Mouse (Mus musculus): ENCODE data around the gene Galnt12.

Galnt12 gene

DNA sequence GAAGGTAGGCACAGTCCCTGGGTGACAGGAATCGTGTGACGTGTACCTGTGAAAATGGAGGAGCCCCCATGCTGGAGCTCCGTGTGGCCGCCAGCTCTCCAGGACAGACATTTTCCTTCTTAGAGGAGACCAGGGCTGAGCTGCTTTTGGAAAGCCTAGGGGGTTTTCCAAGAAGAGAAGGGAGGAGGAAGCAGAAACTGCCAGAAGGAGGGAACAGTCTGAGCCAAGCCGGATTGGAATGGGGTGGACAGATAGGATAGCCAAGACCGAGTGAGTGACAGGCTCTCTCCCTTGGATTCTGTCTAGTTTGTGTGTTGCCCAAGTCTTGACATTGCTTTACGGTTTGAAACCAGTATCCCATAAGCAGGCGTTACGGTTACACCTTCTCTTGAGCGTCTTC is 11.9 kb downstream of the Galnt12 start:
- DNase-seq (ENCODE audit: low spot score) = no peak

DNA sequence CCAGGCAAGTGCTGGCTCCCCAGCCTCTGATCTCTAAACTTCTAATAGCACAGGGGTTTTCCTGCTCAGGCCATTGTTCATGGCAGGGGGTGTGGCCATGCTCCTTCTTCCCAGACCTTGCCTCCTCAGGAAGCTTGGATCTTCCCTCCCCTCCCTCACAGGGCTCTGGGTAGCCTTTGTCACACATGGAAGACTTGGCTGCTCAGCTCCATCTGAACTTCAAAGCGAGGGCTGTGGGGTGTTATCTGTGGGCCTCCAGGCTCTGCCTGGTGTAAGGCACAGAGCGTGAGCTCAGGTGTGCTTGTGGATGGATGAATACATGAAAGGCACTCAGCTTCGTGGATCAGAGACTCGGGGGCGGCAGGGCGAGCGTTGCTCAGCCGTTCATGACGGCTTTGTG is 20.2 kb downstream of the Galnt12 start:
- DNase-seq (ENCODE audit: low spot score) = no peak

DNA sequence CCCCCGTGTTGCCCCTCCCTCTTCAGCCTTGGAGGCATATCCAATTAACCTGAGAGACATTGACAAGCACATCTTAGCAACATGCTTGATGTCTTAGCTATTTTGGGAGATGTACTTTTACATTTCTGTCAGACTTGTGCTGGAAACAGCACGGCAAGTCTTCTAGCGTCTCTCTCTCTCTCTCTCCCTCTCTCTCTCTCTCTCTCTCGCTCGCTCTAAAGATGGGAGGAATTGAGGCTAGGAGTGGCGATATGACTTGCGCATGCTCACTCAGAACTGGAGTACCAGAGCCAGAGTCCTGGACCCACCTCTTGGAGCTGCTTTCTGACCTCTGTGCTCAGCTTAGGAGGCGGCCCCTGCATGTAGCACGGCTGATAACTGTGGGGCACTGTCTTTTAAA is 20.9 kb downstream of the Galnt12 start:
- no peak for DNase-seq (ENCODE audit: low spot score)

DNA sequence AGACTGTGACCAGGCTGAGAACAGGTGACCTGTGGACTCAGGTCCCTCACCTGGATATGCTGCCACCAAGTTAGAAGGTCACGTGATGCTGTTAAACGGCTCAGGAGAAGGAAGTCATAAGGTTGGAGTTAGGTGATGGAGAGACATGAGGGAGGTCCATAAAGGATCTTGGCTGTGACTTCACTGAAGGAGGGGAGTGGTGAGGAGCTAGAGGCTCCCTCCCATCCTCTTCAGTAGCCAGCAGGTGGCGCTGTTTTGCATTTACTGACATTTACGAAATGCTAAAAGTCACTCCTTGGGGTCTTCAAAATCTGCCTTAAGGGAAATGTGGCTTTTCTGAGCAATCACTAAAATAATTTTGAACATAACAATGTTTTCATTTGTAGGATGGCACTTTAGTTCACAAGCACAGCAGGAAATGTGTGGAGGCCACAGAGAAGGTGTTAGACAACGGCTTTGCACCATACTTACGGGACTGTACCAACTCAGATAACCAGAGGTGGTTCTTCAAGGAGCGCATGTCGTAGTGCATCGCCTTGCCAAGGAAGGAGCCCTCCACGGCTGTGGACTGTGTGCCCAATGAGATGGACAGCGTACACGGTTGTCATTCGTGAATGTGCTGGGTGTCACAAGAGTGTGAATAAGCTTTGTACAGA is 30.5 kb downstream of the Galnt12 start:
- no peak for DNase-seq (ENCODE audit: low spot score)

DNA sequence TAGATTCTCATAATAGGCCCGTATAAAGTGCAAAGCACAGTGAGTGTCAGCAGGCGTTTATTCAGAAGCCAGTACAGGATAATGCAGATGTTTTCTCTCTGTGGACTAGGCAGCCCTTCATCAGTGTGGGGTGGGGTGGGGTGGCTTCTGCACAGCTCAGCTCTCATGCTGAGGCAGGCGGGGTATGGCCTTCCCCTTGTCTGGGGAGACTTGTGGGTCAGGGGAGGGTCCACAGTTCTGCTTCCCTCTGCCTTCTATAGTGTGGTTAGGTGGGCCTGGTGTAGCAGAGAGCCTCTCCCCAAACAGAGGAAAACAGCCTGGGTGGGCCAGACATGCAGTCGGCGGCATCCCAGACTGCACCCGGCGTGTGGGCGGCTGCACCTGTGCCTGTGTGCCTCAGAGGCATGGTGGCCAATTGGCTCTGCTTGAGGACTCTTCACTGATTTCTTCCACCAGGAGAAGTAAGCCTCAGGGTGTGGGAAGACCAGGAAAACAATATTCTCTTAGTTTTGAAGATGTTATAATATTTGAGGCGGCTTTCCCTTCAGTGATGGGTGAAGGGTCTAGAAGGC is 32.5 kb downstream of the Galnt12 start:
- no peak for DNase-seq (ENCODE audit: low spot score)

DNA sequence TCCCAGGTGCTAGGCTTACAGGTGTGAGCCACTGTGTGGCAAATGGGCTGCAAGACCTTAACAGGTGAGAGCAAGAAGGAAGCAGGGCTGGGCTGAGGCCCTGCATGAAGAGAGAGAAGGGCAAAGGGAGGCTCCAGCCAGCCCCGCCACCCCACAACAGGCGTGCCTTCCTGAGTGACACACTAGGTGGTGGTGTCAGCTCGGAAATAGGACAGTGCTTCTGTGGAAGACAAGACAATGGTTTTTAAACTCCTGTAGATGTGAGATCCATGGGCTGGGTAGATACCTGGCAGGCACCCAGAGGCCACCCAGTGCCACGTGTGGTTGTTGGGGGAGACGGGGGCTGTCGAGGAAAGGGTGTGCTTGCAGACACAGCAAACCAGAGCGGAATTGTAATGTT is 36.8 kb downstream of the Galnt12 start:
- no peak for DNase-seq (ENCODE audit: low spot score)

DNA sequence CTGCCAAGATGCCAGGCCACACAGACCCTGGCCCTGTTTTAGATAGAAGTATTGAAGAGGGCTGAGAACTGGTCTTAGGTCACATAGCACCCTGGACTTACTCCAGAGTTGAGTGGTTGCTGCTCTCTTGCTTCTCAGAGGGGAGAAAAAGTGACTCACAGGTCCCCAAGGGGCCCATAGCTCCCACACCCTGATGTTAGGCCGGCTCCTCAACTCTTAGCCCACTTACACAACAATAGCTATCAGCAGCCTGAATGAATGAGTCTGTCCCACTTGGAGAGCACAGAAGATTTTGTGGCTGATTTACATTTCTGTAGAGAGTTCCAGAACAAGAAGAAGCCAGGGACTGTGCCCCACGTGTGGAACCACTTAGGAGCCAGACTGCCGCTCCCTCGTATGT is 37.9 kb downstream of the Galnt12 start:
- no peak for DNase-seq (ENCODE audit: low spot score)

DNA sequence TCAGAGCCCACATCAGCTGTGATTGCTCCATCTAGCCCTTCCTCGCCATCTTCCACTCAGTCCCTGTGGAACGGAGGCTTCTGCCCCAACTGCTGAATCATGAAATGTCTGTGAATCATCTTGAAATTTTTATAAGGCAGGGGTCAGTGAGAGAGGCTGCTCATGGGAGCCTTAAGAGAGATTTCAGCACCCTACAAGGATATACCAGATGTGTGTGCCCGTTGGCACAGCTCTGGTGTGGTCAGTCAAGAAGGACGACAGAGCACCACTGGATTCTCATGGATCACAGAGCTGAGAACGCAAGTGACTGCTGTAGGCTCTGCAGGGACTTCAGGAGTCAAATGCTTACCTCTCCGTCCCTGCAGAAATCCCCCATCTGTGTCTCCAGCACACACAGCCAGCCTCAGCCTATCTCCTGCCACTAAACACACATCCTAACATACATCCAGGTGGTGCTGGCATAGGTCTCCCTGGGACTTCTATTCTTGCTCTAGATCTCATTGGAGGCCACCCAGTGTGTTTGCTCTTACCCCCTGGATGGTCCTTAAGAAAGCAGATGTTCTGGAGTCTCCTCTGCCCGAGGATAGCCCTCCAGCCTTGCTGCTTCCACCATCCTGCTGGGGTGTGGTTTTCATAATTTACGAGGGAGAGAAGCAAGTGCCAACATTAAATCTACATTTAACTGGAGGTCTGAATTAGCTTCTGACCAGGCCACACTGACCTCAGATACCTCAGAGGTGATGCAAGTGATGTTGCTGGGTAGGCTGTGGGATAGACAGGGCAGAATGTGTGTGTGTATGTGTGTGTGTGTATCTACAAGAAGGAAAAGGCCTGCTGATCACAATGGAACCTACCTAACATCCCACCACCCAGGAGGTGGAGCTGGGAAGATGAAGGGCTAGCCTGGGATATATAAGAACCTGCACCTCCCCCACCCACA is 38.7 kb downstream of the Galnt12 start:
- DNase-seq (ENCODE audit: low spot score) = no peak

DNA sequence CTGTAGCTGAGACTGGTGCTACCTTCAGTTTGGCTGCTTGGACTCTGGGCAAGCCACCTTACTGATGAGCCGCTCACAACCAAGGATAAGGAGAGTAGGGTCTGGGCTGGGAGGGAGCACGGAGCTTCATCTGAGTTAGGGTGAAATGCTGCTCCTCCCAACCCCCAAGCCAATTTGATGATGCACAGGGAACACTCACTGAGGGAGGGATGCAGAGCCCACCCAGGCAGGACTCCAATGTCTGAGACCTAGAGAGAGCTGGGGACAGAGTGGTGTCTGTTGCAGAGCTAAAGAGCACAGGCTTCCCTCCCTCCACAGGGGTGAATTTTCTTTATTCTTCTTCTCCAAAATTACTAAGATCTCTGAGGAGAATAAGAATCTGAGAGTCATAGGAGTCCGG is 40.2 kb downstream of the Galnt12 start:
- no peak for DNase-seq (ENCODE audit: low spot score)

DNA sequence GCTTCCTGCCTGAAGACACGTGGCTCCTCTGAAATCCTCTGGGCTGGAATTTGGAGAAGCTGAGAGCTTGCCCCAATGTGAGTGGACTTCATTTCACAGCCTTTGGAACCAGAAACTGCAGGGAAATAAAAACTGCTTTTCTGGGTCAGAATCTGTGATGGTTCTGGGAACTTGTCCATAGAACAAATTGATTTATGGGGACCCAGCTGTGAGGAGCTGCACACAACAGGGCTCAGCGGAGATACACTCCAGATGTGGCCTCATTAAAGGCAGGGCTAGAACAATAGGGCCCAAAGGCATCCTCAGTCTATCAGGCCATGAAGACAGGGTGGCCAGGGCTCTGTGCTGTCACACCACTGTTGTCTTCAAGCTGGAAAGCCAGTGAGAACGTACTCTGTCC is 40.7 kb downstream of the Galnt12 start:
- DNase-seq (ENCODE audit: low spot score) = no peak

DNA sequence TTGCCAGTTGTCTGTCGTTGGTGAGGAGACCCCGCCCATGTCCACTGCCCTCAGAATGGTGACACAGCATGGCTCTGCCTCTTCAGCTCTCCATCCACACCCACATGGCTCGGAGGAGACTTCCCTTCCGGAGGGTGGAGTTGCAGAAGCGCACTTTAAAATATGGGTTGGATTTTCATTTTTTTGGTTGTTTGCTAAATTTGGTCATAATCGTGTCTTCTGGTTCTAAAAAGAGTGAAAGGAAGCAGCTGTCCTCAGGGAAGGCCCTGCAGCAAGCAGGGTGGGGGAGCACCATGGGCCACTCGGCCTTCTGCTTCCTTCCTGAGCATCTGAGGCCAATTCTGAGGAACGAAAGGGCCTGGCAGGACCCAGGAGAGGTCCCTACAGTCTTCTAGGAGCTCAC is 45.0 kb downstream of the Galnt12 start:
- no peak for DNase-seq (ENCODE audit: low spot score)

DNA sequence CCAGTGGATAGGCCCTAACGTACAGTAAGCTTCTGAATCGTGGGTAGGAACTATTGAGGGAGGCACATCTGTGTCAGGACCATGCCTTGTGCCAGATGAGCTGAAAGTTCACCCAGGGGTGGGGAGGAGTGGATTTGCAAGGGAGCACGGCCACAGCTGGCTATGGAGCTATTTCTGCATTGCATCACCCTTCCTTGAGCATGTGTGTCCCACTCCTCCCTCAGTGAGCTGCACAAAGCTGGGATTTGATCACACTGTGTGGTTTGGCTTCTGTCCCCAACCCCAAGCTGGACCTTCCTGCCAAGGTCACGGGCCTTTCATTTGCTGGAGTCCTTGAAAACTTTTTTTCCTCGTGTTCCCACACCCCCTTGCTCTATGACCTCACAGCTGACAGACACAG is 45.8 kb downstream of the Galnt12 start:
- no peak for DNase-seq (ENCODE audit: low spot score)

DNA sequence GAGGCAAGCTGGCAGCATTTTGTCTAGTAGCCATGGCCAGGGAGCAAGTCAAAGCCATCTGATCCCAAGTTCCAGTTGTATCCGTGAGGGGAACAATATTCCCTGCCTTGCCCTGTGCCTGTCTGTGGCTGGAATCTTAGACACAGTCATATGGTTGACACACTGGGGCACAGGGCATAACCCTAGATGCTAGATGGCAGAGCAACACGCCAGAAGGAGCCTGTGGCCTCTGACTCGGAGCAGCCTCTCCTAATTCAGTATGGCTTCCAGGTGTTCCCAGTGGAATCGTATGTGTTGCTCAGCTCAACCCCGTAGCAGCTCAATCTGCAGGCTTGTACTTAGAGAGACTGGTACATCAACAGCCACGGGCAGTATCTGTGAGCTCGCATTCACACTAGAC is 46.7 kb downstream of the Galnt12 start:
- DNase-seq (ENCODE audit: low spot score) = no peak

DNA sequence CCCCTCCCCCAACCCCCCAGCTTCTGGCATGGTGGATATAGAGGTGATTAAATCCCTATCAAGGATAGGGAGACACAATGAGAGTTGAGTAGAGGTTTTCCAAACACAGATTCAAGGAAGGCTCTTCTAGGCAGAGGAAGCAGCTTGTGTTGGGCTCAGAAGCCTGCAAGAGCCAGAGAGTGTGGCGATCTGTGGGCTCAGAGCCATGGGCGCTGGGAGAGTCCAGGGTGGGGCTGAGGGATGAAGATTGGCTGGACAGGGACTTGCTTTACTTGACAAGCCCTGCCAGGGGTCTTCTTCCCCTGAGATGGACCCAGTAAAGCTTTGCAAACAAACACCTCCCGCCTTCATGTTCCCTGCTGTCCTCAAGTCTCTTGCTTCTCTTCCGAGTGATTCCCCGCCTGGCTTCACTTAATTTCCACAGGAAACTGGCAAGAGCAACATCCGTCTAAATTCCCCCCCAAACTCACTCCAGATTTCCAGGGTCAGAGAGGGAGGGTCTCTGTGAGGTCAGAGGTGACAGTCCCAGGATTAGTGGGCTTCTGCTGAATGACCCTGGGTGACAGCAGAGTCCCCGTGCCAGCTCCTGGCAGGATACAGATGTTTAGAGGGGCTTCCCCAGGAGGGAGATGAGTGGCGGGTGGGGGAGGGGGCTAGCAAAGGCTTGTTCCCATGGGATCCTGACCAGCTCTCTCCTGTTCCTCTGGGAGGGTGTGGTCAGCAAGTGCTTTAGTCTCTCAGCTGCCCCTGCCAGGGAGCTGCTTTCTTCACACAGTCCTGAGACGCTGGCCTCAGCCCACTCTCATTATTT is 47.5 kb downstream of the Galnt12 start:
- no peak for DNase-seq (ENCODE audit: low spot score)

DNA sequence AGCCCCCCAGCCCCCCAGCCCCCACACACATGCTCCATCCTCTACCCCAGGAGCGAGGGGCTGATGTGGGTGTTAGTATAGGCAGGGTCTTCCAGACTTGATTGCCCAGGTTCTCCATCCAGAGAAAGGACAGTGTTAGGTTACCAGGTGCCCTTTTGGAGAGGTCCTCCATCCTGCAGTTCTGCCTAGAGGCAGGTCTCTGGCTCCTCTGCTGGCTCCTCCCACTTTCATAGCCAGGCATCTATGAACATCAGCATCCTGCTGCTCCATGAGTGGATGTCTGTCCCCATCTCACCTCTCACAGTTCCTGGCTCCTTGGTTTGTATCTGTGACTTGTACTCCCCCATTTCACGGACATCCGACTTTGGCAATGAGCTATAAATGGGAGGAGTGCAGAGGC is 48.6 kb downstream of the Galnt12 start:
- DNase-seq (ENCODE audit: low spot score) = no peak

DNA sequence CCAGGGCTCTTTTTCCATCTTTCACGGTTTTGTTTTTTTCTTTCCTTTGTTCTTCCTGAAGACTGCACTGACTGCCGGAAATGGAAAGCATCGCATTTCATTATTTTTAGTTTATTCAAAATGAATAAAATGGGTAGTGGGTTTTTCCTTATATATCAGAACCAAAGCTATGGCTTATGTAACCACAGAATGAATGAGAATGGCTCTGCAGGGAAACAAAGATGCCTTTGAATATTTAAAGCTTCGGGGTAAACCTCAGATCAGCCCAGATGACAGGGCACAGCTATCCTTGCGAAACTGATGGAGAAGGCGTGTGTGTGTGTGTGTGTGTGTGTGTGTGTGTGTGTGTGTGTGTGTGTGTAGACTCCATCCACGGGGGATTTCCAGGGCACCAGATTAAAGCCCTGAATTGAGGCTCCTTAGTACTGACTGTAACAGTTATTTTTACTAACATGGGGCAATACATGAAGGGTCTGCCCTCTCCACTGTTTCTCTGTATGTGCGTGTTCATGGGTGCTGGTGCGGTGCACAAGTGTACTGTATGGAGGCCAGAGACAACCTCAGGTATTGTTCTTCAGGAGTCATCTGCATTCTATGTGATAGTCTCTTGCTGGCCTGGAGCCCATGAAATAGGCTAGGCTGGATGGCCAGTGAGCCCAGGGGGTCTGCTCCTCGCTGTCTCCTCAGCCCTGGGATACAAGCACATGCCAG is 49.9 kb downstream of the Galnt12 start:
- no peak for DNase-seq (ENCODE audit: low spot score)

DNA sequence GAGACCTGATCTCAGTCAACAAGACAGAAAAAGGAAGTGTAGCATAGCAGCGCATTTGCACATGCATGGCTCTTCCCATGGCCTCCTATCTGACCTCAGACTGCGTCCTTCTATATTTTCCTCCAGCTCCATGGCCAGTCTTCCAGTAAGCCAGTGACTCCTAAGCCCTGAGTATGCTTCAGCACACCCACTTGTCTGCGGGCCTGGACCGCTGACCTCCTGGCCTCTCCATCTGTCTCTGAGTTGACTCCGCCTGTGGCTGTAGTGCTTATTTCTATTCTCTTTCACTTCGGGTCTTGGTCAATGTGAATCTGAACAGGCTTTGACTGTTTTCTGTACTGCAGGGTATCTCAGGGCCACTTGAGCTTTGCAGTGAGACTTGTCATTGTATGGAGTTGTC is 52.1 kb downstream of the Galnt12 start:
- no peak for DNase-seq (ENCODE audit: low spot score)

DNA sequence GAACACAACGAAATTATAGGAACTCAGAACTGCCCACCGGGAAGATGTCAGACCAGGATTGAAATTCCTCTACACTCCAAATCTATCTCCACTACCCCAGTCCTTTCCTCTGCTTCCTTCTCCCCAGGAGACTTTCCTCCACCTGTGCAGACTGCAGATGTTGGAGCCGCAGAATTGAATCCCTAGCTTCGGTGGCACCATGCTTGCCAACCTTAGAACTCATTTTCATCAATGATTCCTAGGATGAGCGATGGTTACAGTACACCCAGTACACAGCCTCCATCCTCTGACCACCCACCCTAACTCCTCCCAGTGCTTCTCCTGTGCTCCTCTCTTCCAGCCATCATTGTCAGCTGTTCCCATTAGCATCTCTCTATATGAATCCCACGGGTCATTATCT is 53.6 kb downstream of the Galnt12 start:
- no peak for DNase-seq (ENCODE audit: low spot score)

DNA sequence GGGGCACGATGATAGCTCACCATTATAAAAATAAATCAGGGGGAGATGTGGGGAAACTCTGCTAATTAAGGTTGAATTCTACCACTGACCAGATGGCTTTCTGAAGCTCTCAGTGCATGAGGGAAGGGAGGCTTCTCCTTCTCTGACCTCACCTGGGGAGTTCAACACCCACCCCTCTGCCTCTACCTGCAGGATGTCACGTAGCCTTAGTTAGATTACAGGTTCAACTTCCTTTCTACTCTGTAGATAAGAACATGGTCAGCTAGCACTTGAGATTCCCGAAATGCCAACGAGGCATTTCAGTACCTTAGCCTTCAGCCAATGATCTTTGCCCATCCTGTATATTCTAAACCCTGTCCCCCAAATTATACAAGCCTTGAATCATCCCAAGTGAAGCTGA is 54.9 kb downstream of the Galnt12 start:
- DNase-seq (ENCODE audit: low spot score) = no peak

DNA sequence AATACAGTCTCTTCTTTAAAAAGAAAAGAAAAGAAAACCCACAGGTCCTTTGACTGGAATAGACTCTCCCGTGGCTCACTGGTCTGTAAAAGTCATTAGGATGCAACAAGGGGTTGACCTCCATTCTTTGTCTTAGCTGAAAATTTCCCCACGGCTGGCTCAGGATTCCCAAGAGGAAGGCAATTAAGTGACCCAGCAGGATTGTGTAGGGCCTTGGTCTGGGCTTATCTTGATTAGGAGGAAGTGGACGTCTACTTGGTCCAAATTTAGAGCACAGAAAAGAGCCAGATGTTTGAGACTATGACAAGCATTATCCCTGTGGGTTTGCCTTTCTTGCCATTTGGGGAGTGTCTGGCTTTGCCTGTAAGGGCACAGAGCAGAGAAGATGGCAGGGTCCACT is 58.3 kb downstream of the Galnt12 start:
- DNase-seq (ENCODE audit: low spot score) = no peak

DNA sequence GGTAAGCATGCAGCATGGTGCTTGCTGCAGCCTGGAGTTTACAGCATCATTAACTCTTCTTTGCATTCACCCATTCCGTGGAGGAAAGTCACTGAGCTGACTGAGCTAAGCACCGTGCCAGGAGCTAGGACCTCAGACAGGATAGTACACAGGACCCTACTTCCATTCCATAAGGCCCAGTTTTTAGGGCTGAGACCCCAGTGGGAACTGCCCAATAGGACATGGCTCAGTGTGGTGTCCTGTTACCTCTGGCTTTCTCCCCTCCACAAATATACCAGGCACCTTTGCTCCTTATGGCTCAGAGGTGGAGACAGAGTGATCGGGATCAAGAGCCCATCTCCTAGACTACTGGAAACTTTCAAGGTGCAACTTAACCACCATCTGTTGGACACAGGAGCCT is 59.1 kb downstream of the Galnt12 start:
- no peak for DNase-seq (ENCODE audit: low spot score)

Data from urinary bladder, postnatal 10 days (tissue).